Comparison of ENCODE assay signal across 8 mouse cellular contexts in the genomic region with DNA sequence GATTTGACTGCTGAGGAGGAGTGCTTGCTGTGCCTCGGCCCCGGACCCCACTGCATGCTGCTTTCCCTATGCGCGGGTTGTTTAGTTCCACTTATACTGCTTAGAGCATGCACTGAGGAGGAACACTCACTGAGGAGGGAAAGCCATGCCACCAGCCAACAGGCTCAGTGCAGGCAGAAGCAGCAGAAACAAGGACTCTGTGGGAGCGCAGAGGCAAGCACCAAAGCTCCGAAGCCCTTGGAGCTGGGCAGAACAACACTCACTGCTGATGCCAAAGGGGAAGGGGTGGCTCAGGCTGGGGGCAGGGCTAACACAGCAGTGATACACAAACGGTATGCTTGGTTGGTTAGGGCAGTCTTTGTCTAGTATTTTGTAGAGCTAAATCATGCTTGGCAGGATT. TPM values are rescaled to one million over a fixed set of nuclear protein-coding genes. Genes with fewer than 3 reads are reported as not detected.
DNase-seq lines count a peak whose midpoint lies in the region; ATAC-seq and TF ChIP-seq lines count a peak whose summit lies in the region.

No protein-coding gene starts in this region.

- H3K27me3 ChIP-seq in lung, embryonic 14.5 days (ENCODE audit: insufficient read depth, low read length) = no peaks in the 10 kb centered on the region
- no peaks in the 10 kb centered on the region for H3K27me3 ChIP-seq in forebrain, embryonic 12.5 days
- no peaks in the 10 kb centered on the region for H3K27me3 ChIP-seq in megakaryocyte, embryonic 14.5 days (replicated peaks)

- TF ChIP-seq CTCF in lung, embryonic 14.5 days (IDR thresholded peaks at IDR 0.05; ENCODE audit: low read depth) = no peak

- H3K36me3 ChIP-seq in lung, embryonic 14.5 days (ENCODE audit: insufficient read depth) = peaks cover 20% of the 10 kb centered on the region
- H3K36me3 ChIP-seq in forebrain, embryonic 12.5 days (replicated peaks) = peaks cover 6% of the 10 kb centered on the region
- peaks cover 99% of the 10 kb centered on the region for H3K36me3 ChIP-seq in megakaryocyte, embryonic 14.5 days (replicated peaks; ENCODE audit: low read length)

- H3K4me2 ChIP-seq in lung, embryonic 14.5 days = no peak overlapping the region
- no peak overlapping the region for H3K4me2 ChIP-seq in forebrain, embryonic 12.5 days

- DNase-seq in frontal cortex, postnatal 10 days (ENCODE audit: low spot score in 2 of 2) = no peak
- no peak for DNase-seq in lung, embryonic 14.5 days
- DNase-seq in lung, postnatal 10 days = no peak
- no peak for DNase-seq in ovary, postnatal 36 days (ENCODE audit: low spot score)
- DNase-seq in embryo, embryonic 9.5 days (ENCODE audit: extremely low spot score) = no peak

- no peak overlapping the region for H3K4me3 ChIP-seq in lung, embryonic 14.5 days (ENCODE audit: low read depth, low read length)
- H3K4me3 ChIP-seq in forebrain, embryonic 12.5 days (replicated peaks) = no peak overlapping the region
- H3K4me3 ChIP-seq in megakaryocyte, embryonic 14.5 days (replicated peaks) = peak overlapping the region; percentile 85

- peaks cover 48% of the 10 kb centered on the region for H3K4me1 ChIP-seq in lung, embryonic 14.5 days (ENCODE audit: insufficient read depth)
- peaks cover 38% of the 10 kb centered on the region for H3K4me1 ChIP-seq in forebrain, embryonic 12.5 days
- peaks cover 100% of the 10 kb centered on the region for H3K4me1 ChIP-seq in megakaryocyte, embryonic 14.5 days

- peak overlapping the region; percentile 65; the same call in 1 of the 2 replicates for H3K27ac ChIP-seq in lung, embryonic 14.5 days (ENCODE audit: low read depth)
- H3K27ac ChIP-seq in forebrain, embryonic 12.5 days = no peak overlapping the region

- H3K9me3 ChIP-seq in lung, embryonic 14.5 days (ENCODE audit: low read depth, low read length) = no peaks in the 10 kb centered on the region
- no peaks in the 10 kb centered on the region for H3K9me3 ChIP-seq in forebrain, embryonic 12.5 days
- H3K9me3 ChIP-seq in megakaryocyte, embryonic 14.5 days = no peaks in the 10 kb centered on the region

- WGBS in lung, embryonic 14.5 days = 52% methylated on average over 7 of the region's 7 CpGs
- WGBS in forebrain, embryonic 12.5 days = 68% methylated on average over 7 of the region's 7 CpGs

- ATAC-seq in frontal cortex, adult (ENCODE audit: low TSS enrichment) = peak; percentile 17; the same call in 1 of the 2 replicates
- no peak for ATAC-seq in lung, embryonic 14.5 days (ENCODE audit: insufficient read depth)
- ATAC-seq in forebrain, embryonic 12.5 days (ENCODE audit: low FRiP score) = no peak

- no peak overlapping the region for H3K9ac ChIP-seq in lung, embryonic 14.5 days
- H3K9ac ChIP-seq in forebrain, embryonic 12.5 days = 0 out of 2 replicates have a peak overlapping the region, but pooled peaks have one; percentile 7

RNA-seq across cellular contexts. Expression of gene Myh9, which starts 24.6 kb away (rescaled TPM):
- polyA plus RNA-seq in lung, embryonic 14.5 days (2014; fragmentation: Nextera tagmentation; extraction: Ambion mirVana) = 86.6 and 87.5 TPM in 2 replicates
- 24.6 and 27.6 TPM in 2 replicates for polyA plus RNA-seq in forebrain, embryonic 12.5 days (2016; fragmentation: Nextera tagmentation; extraction: Ambion mirVana)
- polyA plus RNA-seq in megakaryocyte, embryonic 14.5 days (2012; ENCODE audit: insufficient read depth, low replicate concordance) = 1,439 and 1,641 TPM in 2 replicates

Comparison
In these comparisons a context has a peak if more than half of its experiments do, and no peak if none do; other contexts are left out.
1. RNA of gene Myh9, which starts 24.6 kb away (polyA plus RNA-seq): 1,439 to 1,641 TPM in megakaryocyte, embryonic 14.5 days; 86.6 to 87.5 TPM in lung, embryonic 14.5 days and 24.6 to 27.6 TPM in forebrain, embryonic 12.5 days; every median in the first group is over 10 times any median in the second.